Mouse (Mus musculus) right cerebral cortex, postnatal 14 days (tissue): ENCODE results near the gene Cd151.

Source experiments
- DNase-seq: peaks from one replicate; pipeline ENCODE4 v3.0.0; 2022

Gene Cd151

GRCm38 (mm10) chr7:141467230-141468030 is at the start of gene Cd151:
TSS of gene Cd151 (plus strand) at chr7:141467392.
- peak; percentile 60 for DNase-seq

GRCm38 (mm10) chr7:141417731-141418681 is 49.2 kb upstream of the Cd151 start:
- no peak for DNase-seq

GRCm38 (mm10) chr7:141418970-141419369 is 48.2 kb upstream of the Cd151 start:
- DNase-seq: peak; percentile 73

GRCm38 (mm10) chr7:141420030-141420702 is 47.0 kb upstream of the Cd151 start:
- DNase-seq: no peak

GRCm38 (mm10) chr7:141423811-141424210 is 43.4 kb upstream of the Cd151 start:
- no peak for DNase-seq

- DNase-seq: no peak
These were observed 40.1 kb upstream of the Cd151 start for GRCm38 (mm10) chr7:141426948-141427730.

- DNase-seq: no peak
These were observed 38.5 kb upstream of the Cd151 start for GRCm38 (mm10) chr7:141428701-141429100.

- DNase-seq: peak; percentile 84
These were observed 37.9 kb upstream of the Cd151 start, which contains the start of gene Cend1 for GRCm38 (mm10) chr7:141429310-141429709. TSS of gene Cend1 (minus strand) at chr7:141429491.

- DNase-seq: no peak
These were observed 37.2 kb upstream of the Cd151 start for GRCm38 (mm10) chr7:141429840-141430584.

GRCm38 (mm10) chr7:141430585-141431240 is 36.5 kb upstream of the Cd151 start:
- DNase-seq: no peak

GRCm38 (mm10) chr7:141431434-141432185 is 35.6 kb upstream of the Cd151 start:
- DNase-seq: no peak

- no peak for DNase-seq
These were observed 35.0 kb upstream of the Cd151 start for GRCm38 (mm10) chr7:141432186-141432611.

- DNase-seq: no peak
These were observed 34.3 kb upstream of the Cd151 start for GRCm38 (mm10) chr7:141432741-141433516.

GRCm38 (mm10) chr7:141433517-141434400 is 33.4 kb upstream of the Cd151 start:
- DNase-seq: no peak

- no peak for DNase-seq
These were observed 32.7 kb upstream of the Cd151 start for GRCm38 (mm10) chr7:141434464-141434863.

- DNase-seq: peak; percentile 61
These were observed 31.9 kb upstream of the Cd151 start for GRCm38 (mm10) chr7:141435129-141435855.

- DNase-seq: no peak
These were observed 31.2 kb upstream of the Cd151 start for GRCm38 (mm10) chr7:141435856-141436522.
